Mouse (Mus musculus) C2C12 (cell line): ENCODE results near the gene Tfr2.

Experiments used
- CTCF ChIP-seq: IDR thresholded peaks from one replicate; pipeline ENCODE4 v1.5.1; 2011; ENCODE audit not compliant: control insufficient read depth, insufficient read depth, insufficient read length
- MAX ChIP-seq: IDR thresholded peaks from one replicate; pipeline ENCODE4 v1.6.1; 2011; ENCODE audit warnings: mild to moderate bottlenecking, control low read depth
- MYOD1 ChIP-seq: IDR thresholded peaks from one replicate; pipeline ENCODE4 v1.6.1; 2011; ENCODE audit warnings: low read depth; ENCODE audit not compliant: control insufficient read depth, insufficient read length
- MYOG ChIP-seq: IDR thresholded peaks from one replicate; pipeline ENCODE4 v1.6.1; 2011; ENCODE audit not compliant: control insufficient read depth, insufficient read length; ENCODE audit errors: extremely low read depth
- USF1 ChIP-seq: IDR thresholded peaks from one replicate; pipeline ENCODE4 v1.6.1; 2011; ENCODE audit warnings: low read depth, mild to moderate bottlenecking, control low read depth, moderate library complexity

DNA sequence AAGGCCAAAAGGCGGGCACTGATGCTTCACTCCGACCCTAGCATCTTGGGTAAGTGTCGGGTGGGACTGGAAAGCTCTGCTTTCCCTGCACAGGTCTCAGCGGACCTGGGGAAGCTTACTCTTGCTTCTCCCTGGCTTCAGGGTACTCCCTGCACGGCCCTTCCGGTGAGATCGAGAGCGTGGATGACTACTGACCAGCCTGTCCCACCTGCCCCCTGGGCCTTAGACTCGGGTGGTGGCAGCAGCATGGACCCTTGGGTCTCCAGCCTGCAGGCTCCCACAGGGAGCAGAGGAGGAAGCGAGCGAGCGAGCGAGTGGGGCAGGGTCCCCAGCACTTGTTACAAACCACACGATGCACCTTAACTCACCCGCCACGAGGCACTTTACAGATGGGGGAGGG, 44.1 kb upstream of the Tfr2 start:
- TF ChIP-seq CTCF (no peak), USF1 (no peak), MAX (no peak), MYOD1 (no peak), MYOG (no peak)
